Mouse (Mus musculus) Patski (cell line): ENCODE measurements around the gene Gm10799. TPM values are rescaled to one million over a fixed set of nuclear protein-coding genes. Genes with fewer than 3 reads are reported as not detected.
"Not testable (repeated sequence)": the region's sequence is repeated elsewhere in the genome, so short reads cannot be mapped to it uniquely, and the experiment has no call there.

Experiments
- ATAC-seq: fragments of 100-300 bp; one replicate; pipeline ENCODE4 v1.8.0; 2021
- CTCF ChIA-PET: fragments of 350-600 bp; sonication (Branson Sonifier 250); formaldehyde crosslinking; loops from one replicate; lab custom pipeline; 2022; ENCODE audit warnings: inconsistent platforms; lab: Charles Lee
- POLR2A ChIA-PET: fragments of 350-600 bp; sonication (Branson Sonifier 250); formaldehyde crosslinking; loops from one replicate; lab custom pipeline; 2022; ENCODE audit warnings: antibody characterized with exemption, inconsistent platforms; lab: Charles Lee
- DNase-seq: peaks from one replicate; pipeline ENCODE4 v3.0.0-alpha.2; 2011; ENCODE audit warnings: low read depth, low spot score
- H3K27me3 ChIP-seq: fragments of 371-371 bp; one replicate; pipeline ENCODE4 v1.5.1; 2021
- CTCF ChIP-seq: fragments of 100-300 bp; IDR thresholded peaks from one replicate; pipeline ENCODE4 v1.5.1; 2021
- in situ Hi-C: fragments of 300-500 bp; cut with MboI; formaldehyde crosslinking; loops from 3 replicates; pipeline ENCODE4 v1.11.1; 2018; ENCODE audit warnings: low pct_unique_long_range_greater_than_20kb, mixed read lengths
- polyA plus RNA-seq: library from polyadenylated mRNA; unstranded; gene quantifications from one replicate; pipeline ENCODE4 v1.2.3, GENCODE M21; 2021

The Gm10799 gene
- polyA plus RNA-seq, result not detected

DNA sequence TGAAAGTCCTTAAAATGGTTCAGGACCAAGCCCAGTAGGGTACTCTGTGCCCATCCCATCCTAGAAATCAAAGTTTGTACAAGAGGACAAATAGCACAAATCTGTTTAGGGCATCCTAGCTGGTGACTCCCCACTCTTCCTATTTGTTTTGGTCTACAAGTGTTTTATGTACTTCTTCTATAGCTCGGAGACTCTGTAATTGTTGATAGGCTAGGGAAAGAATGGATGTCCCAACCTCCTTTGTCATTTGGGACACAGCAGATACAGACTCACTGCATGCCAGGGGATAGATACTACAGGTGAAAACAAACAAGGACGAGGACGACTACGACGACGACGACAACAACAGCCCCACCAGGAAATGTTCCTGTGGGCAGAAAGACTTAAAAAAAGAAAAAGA lies at the start of gene Gm10799:
Gm10799 (minus strand) TSS at position 101 of the 400 bp plus-strand sequence.
- POLR2A ChIA-PET, DNase-seq, CTCF ChIA-PET, in situ Hi-C loops, H3K27me3 ChIP-seq, ATAC-seq: not testable (repeated sequence)

DNA sequence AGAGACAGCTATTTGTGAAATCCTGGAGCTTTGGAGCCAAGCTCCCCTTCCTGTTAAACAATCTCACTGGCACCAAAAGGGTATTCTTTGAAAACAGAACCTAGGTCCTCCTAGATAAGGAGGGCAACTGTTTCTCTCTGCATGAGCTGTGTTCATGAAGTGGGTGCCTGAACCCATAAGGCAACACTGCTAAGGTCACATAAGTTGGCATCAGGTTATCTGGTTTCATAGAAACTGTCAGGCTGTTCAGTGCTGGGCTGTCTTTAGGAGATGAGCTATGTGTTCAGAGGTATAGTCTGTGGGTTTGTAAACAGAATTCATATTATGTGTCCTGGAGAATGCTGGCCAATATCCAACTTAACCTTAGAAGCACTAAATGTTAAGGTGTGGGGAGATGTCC lies 48.8 kb upstream of the Gm10799 start:
- ATAC-seq, in situ Hi-C loops, H3K27me3 ChIP-seq, DNase-seq, CTCF ChIA-PET, POLR2A ChIA-PET: not testable (repeated sequence)

DNA sequence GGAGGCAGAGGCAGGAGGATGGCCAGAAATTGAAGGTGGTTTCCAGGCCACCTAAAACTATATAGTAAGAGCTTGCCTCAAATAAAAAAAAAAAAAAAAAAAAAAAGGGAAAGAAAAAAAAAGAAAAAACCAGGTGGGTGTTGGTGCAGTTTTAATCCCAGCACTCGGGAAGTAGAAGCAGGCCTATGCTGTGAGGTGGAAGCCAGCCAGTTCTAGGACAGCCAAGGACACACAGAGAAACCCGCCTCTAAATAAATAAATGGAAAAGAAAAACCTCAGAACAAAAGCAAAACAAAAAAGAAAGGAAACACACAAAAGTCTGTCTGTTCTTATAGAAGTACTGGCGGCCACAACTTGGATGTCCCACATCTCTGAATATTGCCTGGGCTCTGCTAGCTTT lies 46.5 kb upstream of the Gm10799 start:
- no peaks in the 10 kb centered on the region for H3K27me3 ChIP-seq
- in situ Hi-C loops, result no loop called here
- CTCF ChIA-PET, result no interaction called here
- DNase-seq (no peak), ATAC-seq (no peak)
- POLR2A ChIA-PET, result no interaction called here
- no peak for TF ChIP-seq CTCF

DNA sequence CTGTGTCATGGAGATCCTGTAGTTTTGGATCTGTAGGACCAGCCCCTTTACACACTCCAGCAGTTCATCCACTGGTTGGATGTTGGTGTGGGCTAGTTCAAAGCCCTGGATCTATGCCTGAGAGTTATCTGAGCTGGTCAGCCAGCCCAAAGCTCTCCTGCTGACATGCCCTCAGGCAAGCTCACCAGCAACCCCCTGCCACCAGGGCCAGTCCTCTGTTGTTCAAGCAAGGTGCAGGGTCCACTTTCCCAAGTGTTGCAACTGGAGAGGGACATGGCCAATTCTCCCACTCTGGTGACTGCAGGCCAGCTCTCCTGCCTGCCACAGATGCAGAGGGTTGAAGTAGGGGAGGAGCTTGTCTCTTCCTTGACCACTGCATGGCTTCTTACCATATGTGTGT lies 45.2 kb upstream of the Gm10799 start:
- ATAC-seq, DNase-seq, CTCF ChIA-PET, in situ Hi-C loops, POLR2A ChIA-PET, H3K27me3 ChIP-seq: not testable (repeated sequence)

DNA sequence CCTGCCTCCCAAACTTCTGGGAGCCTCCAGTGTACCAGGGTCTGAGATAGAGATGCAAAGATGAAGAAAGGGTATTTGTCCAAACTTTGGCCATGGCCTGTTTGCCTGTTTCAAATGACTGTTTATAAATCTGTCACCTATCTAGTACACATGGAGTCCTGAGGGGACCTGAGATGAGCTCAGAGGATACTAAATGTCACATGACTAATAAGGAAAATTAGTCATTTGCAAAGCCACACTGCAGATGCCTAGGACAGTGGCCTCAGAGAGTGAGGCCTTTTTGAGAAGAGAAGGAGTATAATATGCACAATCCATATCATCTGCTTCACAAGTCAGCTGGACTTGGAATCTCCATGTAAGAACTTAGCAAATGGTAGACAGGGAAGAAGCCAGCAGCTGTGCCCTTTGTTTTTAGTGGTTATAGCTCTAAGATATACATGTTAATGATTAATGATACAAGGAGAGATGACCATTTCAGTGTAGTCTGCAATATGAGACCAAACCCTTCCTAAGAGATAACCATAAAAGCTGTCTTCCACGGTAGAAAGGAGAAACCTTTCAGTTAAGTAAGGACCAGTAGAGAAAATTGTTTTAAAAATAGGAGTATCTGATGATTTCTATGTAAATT lies 42.9 kb upstream of the Gm10799 start:
- in situ Hi-C loops, POLR2A ChIA-PET, DNase-seq, ATAC-seq, CTCF ChIA-PET, H3K27me3 ChIP-seq: not testable (repeated sequence)

DNA sequence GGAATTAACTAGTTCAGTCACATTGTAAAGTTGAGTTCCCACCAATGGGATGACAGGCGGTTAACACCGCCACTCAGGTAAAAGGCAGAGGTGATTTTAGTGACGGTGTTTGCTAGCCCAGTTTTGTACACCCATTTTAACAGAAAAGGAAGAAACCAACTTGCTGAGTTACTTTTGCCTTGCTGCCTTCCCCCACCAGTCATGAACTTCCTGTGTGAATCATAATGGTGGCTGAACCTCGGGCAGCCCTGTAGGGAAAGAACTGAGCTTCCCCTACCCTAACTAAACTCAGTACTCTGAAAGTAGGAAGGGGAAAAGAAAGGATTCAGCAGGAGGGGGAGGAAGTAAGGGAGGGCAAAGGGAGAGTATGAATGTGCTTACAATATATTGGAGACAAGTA lies 41.7 kb upstream of the Gm10799 start:
- POLR2A ChIA-PET, result no interaction called here
- CTCF ChIA-PET, result no interaction called here
- in situ Hi-C loops, result no loop called here

DNA sequence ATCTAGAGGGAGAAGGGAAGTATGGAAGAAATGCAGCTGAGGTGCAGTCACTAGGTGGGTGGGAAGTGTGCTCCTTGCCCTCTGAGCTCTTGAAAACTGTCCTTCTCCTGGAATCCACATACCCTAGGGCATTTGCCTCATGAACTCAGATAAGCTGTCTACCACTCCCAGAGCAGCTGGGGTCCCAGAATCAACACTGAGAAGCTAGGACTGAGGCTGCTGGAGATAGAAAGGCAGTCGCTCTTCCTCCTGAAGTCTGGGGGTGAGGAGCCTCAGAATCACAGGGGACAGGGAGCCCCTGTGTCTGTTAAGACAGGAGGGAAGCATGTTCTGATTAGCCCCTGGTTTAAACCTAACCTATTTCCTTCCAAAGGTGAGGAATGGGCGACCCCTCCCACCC lies 41.2 kb upstream of the Gm10799 start:
- ATAC-seq (no peak), DNase-seq (no peak)
- in situ Hi-C loops, result no loop called here
- ChIA-PET POLR2A (no interaction called here), CTCF (no interaction called here)
- no peak for TF ChIP-seq CTCF
- H3K27me3 ChIP-seq, result no peaks in the 10 kb centered on the region

More for the DNA sequence above, 41.7 kb upstream of the Gm10799 start:
- no peak for TF ChIP-seq CTCF
- DNase-seq (no peak), ATAC-seq (no peak)
- H3K27me3 ChIP-seq, result no peaks in the 10 kb centered on the region

DNA sequence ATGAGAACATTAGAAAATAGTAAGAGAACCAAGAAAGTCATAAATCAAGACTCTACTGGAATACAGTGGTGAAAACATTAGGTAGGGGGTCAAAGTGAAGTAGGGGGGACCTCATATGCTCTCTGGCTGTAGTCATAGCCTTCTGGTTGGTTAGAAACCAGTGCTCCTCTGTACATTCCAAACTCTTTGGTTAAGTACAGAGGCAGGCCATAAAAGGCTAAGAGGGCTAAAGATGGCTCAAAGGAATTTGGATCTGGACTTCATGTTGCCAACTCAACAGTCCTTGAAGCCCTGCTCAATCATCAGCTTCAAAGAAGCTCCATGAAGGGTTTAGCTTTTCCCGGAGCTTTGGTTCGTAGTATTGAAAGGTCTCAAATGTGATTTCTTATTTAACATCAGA lies 40.7 kb upstream of the Gm10799 start:
- H3K27me3 ChIP-seq, DNase-seq, in situ Hi-C loops, POLR2A ChIA-PET, CTCF ChIA-PET: not testable (repeated sequence)
- ATAC-seq, result peak; percentile 65

DNA sequence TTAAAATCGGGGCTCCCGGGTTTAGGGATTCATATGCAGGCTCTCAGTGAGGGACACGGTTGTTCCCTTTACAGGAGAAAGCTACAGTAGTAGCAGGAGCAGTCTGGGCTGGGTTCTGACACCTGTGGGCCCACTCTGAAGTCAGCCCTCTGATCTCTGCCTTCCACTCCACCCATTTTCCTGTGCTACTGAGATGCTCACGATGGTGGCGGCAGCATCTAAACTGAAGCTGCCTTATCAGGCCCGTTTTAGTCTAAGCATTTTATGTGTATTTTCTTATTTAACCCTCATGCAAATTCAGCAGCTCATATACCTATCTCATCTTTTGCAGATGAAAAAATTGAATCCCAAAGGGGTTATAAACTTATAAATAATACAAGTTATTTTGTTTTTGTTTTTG lies 36.5 kb upstream of the Gm10799 start:
- in situ Hi-C loops, result no loop called here
- no peak for TF ChIP-seq CTCF
- DNase-seq (no peak), ATAC-seq (no peak)
- CTCF ChIA-PET, result interaction anchor here (1.3 to 1.5 kb wide), 2 partner anchors 14 to 18 kb away, joined by 3 to 5 read pairs; partner anchors contain the start of gene A930018P22Rik
- no peaks in the 10 kb centered on the region for H3K27me3 ChIP-seq
- POLR2A ChIA-PET, result no interaction called here

DNA sequence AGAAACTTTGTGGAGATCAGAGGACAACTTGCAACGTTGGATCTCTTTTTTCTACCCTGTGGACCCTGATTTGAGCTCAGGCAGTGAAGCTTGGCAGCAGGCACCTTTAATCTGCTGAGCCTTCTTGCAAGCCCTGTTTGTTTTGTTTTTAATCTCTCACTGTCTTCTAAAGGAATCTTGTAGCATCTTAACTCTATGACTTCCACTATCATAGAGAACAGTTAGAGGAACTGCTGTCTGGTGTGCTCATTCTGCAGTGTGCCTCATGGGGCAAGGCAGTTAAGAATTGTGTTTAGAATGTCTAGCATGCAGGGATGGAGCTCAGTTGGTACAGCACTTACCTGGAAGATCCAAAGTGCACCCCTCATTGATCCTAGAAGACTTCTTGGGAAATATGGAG lies 31.6 kb upstream of the Gm10799 start:
- CTCF ChIA-PET, result no interaction called here
- no peak for ATAC-seq
- no peak for TF ChIP-seq CTCF
- DNase-seq, result no peak
- in situ Hi-C loops, result no loop called here
- H3K27me3 ChIP-seq, result no peaks in the 10 kb centered on the region
- POLR2A ChIA-PET, result no interaction called here

DNA sequence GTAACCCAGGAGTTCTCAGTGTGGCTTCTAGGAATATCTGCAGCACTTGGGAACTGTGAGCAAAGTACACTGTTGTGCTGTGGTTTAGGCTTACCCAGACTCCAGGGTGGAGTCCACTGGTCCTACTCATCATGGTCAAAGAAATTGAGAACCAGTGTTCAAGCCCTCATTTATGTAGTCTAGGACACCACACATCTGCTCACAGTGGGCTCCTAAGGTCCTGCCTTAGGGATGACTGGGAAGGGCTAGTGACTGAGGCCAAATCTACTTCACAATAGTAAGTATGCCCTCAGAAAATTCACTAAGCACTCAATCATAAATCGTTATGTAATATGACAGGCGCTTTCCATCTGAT lies 30.9 kb upstream of the Gm10799 start:
- CTCF ChIA-PET, result interaction anchor here (1.1 kb wide), 1 partner anchor 23 kb away, joined by 3 read pairs; the partner anchor contains the start of gene A930018P22Rik
- no peaks in the 10 kb centered on the region for H3K27me3 ChIP-seq
- in situ Hi-C loops, result no loop called here
- POLR2A ChIA-PET, result no interaction called here
- no peak for DNase-seq
- no peak for TF ChIP-seq CTCF
- ATAC-seq, result peak; percentile 11
